Mouse (Mus musculus): ENCODE measurements at regions not wholly inside any gene's neighbourhood (a gene's known extent, or its start where the extent isn't known, plus 50 kb on each side); places are given as distances from the start of the nearest gene placed in this dataset.

DNA sequence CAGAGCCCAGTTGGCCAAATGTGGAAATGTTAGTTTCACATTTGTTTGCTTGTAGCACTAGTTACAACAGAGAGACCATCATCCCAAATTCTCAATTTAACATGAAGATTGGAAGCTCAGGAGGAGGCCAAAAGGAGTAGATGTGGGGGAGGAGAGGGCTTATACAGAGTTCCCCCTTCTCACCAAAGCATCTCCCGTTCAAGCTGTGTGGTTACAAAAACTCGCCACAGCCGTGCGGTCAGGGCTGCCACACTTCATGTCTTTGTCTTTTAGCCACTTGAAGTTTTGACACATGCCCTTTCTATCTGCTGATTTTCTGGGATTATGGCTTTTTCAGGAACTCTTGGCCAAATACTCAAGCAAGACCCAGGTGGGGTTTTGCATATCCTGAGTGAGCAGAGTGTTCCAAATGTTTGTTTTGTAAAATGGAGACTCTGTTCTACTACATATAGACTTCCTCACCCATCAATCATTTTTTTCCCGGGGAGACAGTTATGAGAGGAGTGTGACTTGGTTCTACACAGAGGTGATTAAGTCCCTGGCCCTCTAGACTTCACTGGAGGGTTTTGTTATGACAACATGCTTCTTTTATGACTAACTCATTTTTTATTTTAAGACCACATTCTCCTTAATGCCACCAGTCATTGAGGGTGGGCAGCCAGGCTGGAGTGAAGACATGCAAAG is 605.4 kb upstream of the Sall1 start:
- Histone ChIP-seq H3K27ac (ENCODE audit: low read length) (no peak overlapping the region), H3K4me1 (ENCODE audit: control insufficient read depth, low read depth, low read length) (no peaks in the 10 kb centered on the region), H3K9ac (ENCODE audit: low read depth, low read length) (no peak overlapping the region), H3K9me3 (replicated peaks; ENCODE audit: control insufficient read depth, low read length) (no peaks in the 10 kb centered on the region), H3K36me3 (ENCODE audit: control insufficient read depth, insufficient read depth) (no peaks in the 10 kb centered on the region), H3K4me3 (ENCODE audit: low read depth, low read length) (no peak overlapping the region), H3K27me3 (ENCODE audit: control insufficient read depth, insufficient read depth, low read depth, low read length) (no peaks in the 10 kb centered on the region), H3K4me2 (ENCODE audit: low read depth, low read length) (no peak overlapping the region)
- 8% methylated on average over 5 of the region's 5 CpGs for WGBS (ENCODE audit: insufficient replicate concordance)
- no peak for ATAC-seq (ENCODE audit: low read depth)

DNA sequence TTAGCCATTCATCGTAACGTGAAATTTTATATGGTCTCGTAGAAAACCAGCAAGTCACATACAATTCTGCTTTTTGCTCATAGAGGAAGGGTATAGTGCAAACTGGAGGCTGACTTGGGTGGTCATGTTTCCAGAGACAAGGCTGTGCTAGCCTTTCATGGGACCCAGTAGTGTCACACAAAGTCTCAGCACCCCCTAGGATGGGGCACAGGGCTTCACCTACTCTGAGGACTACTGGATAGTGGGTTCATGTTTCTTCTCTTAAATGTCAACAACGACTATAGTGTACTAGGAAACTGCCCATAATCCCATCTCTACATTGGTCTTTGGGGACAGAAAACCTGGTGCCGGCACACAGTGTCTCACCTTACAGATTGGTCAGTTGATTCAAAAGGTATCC is 603.0 kb upstream of the Sall1 start:
- no peaks in the 10 kb centered on the region for H3K4me1 ChIP-seq (ENCODE audit: control insufficient read depth, low read depth, low read length)
- no peaks in the 10 kb centered on the region for H3K9me3 ChIP-seq (replicated peaks; ENCODE audit: control insufficient read depth, low read length)
- ATAC-seq (ENCODE audit: low read depth), result no peak
- no peaks in the 10 kb centered on the region for H3K36me3 ChIP-seq (ENCODE audit: control insufficient read depth, insufficient read depth)
- H3K4me3 ChIP-seq (ENCODE audit: low read depth, low read length), result no peak overlapping the region
- 66% methylated on average over 5 of the region's 5 CpGs for WGBS (ENCODE audit: insufficient replicate concordance)
- H3K27me3 ChIP-seq (ENCODE audit: control insufficient read depth, insufficient read depth, low read depth, low read length), result no peaks in the 10 kb centered on the region
- no peak overlapping the region for H3K4me2 ChIP-seq (ENCODE audit: low read depth, low read length)
- no peak overlapping the region for H3K9ac ChIP-seq (ENCODE audit: low read depth, low read length)
- no peak overlapping the region for H3K27ac ChIP-seq (ENCODE audit: low read length)

DNA sequence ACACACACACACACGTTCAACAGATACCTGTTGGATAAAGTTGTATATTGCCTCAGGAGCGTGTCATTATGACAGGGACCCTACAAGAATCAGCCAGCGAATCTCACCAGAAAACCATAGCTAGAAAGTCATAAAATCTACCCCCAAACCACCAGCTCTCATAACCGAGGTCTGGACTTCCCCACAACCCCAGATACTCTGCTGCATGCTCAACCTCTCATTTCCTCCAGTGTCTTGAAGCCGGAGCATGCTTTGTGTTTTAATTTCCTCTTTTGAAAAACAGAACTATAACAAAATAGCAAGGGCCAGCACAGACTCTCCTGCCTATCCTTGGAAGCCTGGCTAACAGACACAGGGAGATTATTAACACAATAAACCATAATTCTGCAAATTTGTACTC is 597.4 kb upstream of the Sall1 start:
- H3K27me3 ChIP-seq (ENCODE audit: control insufficient read depth, insufficient read depth, low read depth, low read length), result no peaks in the 10 kb centered on the region
- H3K9me3 ChIP-seq (replicated peaks; ENCODE audit: control insufficient read depth, low read length), result no peaks in the 10 kb centered on the region
- H3K27ac ChIP-seq (ENCODE audit: low read length), result no peak overlapping the region
- 19% methylated on average over 5 of the region's 5 CpGs for whole genome bisulfite sequencing (ENCODE audit: insufficient replicate concordance)
- no peaks in the 10 kb centered on the region for H3K36me3 ChIP-seq (ENCODE audit: control insufficient read depth, insufficient read depth)
- no peak overlapping the region for H3K4me2 ChIP-seq (ENCODE audit: low read depth, low read length)
- no peak overlapping the region for H3K9ac ChIP-seq (ENCODE audit: low read depth, low read length)
- no peaks in the 10 kb centered on the region for H3K4me1 ChIP-seq (ENCODE audit: control insufficient read depth, low read depth, low read length)
- ATAC-seq (ENCODE audit: low read depth), result no peak
- H3K4me3 ChIP-seq (ENCODE audit: low read depth, low read length), result no peak overlapping the region

DNA sequence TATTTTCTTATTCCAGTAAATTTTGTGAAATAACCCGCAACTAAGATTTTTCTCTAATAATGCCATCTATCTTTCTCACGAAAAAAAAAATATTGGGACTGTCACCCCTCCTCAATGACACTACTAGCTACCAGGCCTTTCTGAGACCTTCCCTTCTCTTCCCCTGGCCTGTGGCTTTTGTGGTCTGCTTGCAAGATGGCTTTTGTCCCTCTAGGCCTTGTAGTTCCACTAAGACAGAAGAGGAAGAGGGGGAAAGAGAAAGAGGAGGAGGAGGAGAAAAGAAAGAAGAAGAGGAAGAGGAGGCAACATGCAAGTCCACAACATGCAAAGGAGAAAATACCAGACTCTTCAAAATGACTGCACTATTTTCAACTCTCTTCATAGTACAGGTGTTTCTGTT is 590.9 kb upstream of the Sall1 start:
- Histone ChIP-seq H3K4me2 (ENCODE audit: low read depth, low read length) (no peak overlapping the region), H3K9me3 (replicated peaks; ENCODE audit: control insufficient read depth, low read length) (no peaks in the 10 kb centered on the region), H3K4me3 (ENCODE audit: low read depth, low read length) (no peak overlapping the region), H3K9ac (ENCODE audit: low read depth, low read length) (no peak overlapping the region), H3K36me3 (ENCODE audit: control insufficient read depth, insufficient read depth) (no peaks in the 10 kb centered on the region), H3K4me1 (ENCODE audit: control insufficient read depth, low read depth, low read length) (no peaks in the 10 kb centered on the region), H3K27ac (ENCODE audit: low read length) (no peak overlapping the region), H3K27me3 (ENCODE audit: control insufficient read depth, insufficient read depth, low read depth, low read length) (no peaks in the 10 kb centered on the region)
- WGBS (ENCODE audit: insufficient replicate concordance), result 51% methylated on average over 2 of the region's 2 CpGs
- ATAC-seq (ENCODE audit: low read depth), result no peak

DNA sequence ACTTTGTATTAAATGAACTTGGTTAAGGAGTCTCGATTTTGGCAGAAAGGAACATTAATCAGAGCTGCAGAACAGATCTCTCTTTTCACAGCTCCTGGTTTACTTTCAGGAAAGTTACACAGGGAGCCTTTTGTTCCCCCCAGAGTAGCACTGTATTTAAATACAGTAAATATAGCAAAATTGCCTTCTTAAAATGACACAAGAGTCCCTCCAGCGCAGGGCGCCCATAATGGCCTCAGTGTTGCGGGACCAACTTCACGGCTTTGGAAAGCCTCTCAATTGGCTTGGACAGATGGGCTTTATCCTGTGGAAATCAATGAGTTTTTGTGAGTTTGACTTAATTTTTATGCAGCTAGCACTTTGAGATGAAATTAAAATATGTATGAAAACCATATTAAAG is 588.3 kb upstream of the Sall1 start:
- WGBS (ENCODE audit: insufficient replicate concordance), result 80% methylated on average over 5 of the region's 5 CpGs
- no peak overlapping the region for H3K4me2 ChIP-seq (ENCODE audit: low read depth, low read length)
- no peak overlapping the region for H3K27ac ChIP-seq (ENCODE audit: low read length)
- no peaks in the 10 kb centered on the region for H3K27me3 ChIP-seq (ENCODE audit: control insufficient read depth, insufficient read depth, low read depth, low read length)
- no peak overlapping the region for H3K4me3 ChIP-seq (ENCODE audit: low read depth, low read length)
- ATAC-seq (ENCODE audit: low read depth), result no peak
- H3K9ac ChIP-seq (ENCODE audit: low read depth, low read length), result no peak overlapping the region
- no peaks in the 10 kb centered on the region for H3K36me3 ChIP-seq (ENCODE audit: control insufficient read depth, insufficient read depth)
- no peaks in the 10 kb centered on the region for H3K4me1 ChIP-seq (ENCODE audit: control insufficient read depth, low read depth, low read length)
- no peaks in the 10 kb centered on the region for H3K9me3 ChIP-seq (replicated peaks; ENCODE audit: control insufficient read depth, low read length)

DNA sequence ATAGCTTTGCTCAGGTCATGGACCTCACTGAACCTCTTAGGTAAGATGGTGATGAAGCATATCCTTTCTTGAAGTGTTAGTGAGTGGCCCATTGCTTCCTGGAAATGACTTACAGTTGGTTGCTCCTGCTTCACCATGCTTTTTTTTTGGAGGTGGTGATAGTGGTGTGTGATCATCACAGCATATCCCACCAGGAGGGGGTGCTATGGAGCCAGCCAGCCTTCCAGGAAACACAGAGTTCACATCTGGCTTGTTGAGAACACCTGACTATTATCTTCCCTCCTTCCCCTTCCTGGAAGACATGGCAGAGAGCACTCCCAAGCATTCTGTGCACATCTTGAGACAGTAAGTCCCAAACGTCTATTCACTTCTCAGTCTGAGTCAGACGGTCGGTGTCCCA is 586.6 kb upstream of the Sall1 start:
- H3K9ac ChIP-seq (ENCODE audit: low read depth, low read length), result no peak overlapping the region
- H3K4me1 ChIP-seq (ENCODE audit: control insufficient read depth, low read depth, low read length), result no peaks in the 10 kb centered on the region
- H3K27me3 ChIP-seq (ENCODE audit: control insufficient read depth, insufficient read depth, low read depth, low read length), result no peaks in the 10 kb centered on the region
- H3K9me3 ChIP-seq (replicated peaks; ENCODE audit: control insufficient read depth, low read length), result no peaks in the 10 kb centered on the region
- H3K4me3 ChIP-seq (ENCODE audit: low read depth, low read length), result no peak overlapping the region
- 63% methylated on average over 3 of the region's 3 CpGs for WGBS (ENCODE audit: insufficient replicate concordance)
- no peak for ATAC-seq (ENCODE audit: low read depth)
- H3K36me3 ChIP-seq (ENCODE audit: control insufficient read depth, insufficient read depth), result no peaks in the 10 kb centered on the region
- no peak overlapping the region for H3K4me2 ChIP-seq (ENCODE audit: low read depth, low read length)
- H3K27ac ChIP-seq (ENCODE audit: low read length), result no peak overlapping the region

DNA sequence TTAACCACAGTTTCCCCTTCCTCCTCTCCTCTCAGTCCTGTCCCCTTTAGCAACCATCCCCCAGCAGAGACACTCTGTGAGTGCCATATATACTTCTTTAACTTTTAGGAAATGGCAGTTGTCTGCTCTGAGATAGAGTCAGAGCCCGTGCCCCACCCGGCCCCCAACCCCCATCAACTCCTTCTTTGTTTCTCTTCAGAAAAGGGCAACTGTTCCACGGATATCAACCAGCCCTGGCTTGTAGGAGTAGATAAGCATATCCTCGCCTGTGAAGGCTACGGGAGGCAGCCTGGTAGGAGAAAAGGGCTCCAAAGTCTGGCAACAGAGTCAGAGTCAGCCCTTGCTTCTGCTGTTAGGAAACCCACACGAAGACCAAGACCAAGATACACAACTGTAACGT is 574.1 kb upstream of the Sall1 start:
- Histone ChIP-seq H3K27ac (ENCODE audit: low read length) (no peak overlapping the region), H3K4me3 (ENCODE audit: low read depth, low read length) (no peak overlapping the region), H3K36me3 (ENCODE audit: control insufficient read depth, insufficient read depth) (no peaks in the 10 kb centered on the region), H3K9ac (ENCODE audit: low read depth, low read length) (no peak overlapping the region), H3K4me2 (ENCODE audit: low read depth, low read length) (no peak overlapping the region), H3K27me3 (ENCODE audit: control insufficient read depth, insufficient read depth, low read depth, low read length) (no peaks in the 10 kb centered on the region), H3K4me1 (ENCODE audit: control insufficient read depth, low read depth, low read length) (no peaks in the 10 kb centered on the region), H3K9me3 (replicated peaks; ENCODE audit: control insufficient read depth, low read length) (no peaks in the 10 kb centered on the region)
- ATAC-seq (ENCODE audit: low read depth), result peak; percentile 24; the same call in 1 of the 2 replicates
- WGBS (ENCODE audit: insufficient replicate concordance), result 21% methylated on average over 7 of the region's 7 CpGs

DNA sequence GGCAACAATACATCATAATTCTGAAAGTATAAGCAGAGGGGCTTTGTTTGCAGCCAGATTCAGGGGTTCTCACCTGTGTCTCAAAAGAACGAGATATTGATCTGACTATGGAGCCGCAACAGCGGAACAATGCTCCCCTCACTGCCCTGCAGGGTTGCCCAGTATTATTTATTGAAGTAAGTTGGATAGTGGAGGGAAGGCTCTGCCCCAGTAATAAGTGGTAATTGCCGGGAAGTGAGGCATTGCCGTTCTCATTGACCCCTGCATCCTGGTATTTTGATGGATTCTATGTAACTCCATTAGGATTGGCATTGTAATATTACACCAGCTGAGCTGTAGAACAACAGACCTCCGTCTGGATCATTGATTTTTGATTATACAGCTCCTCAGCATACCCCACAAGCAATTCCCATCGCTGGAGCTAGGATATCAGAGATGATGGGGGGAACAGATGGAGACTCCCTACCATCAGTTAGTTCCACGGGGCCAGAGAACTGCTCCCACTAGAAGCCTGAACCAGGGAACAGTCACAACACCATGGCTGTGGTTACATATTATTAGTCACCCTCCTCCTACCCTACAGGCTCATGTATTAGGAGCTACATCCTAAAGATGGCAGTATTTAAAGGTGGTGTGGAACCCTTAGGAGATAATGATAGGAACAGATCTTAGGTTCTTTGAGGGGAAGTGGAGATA is 572.0 kb upstream of the Sall1 start:
- 64% methylated on average over 8 of the region's 8 CpGs for WGBS (ENCODE audit: insufficient replicate concordance)

DNA sequence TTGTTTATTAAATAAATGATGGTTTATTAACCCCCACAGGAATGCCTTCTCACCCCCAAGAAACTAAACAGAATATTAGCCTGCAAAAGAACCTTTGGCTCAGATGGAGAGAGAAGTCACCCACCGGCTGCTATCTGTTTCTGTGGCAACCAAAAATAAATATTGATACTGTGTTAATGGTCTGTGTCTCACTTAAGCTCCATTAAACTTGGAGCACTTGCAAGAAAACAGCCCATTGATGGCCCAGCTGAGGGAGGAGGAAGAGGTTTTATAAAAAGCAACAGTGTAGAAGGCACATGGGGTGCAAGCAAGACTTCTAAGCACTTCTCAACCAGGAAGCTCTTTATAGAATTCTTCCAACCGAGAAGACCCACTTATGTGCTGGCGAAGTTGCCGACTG is 565.1 kb upstream of the Sall1 start:
- Histone ChIP-seq H3K36me3 (ENCODE audit: control insufficient read depth, insufficient read depth) (no peaks in the 10 kb centered on the region), H3K27ac (ENCODE audit: low read length) (no peak overlapping the region), H3K4me2 (ENCODE audit: low read depth, low read length) (no peak overlapping the region), H3K4me1 (ENCODE audit: control insufficient read depth, low read depth, low read length) (no peaks in the 10 kb centered on the region), H3K27me3 (ENCODE audit: control insufficient read depth, insufficient read depth, low read depth, low read length) (no peaks in the 10 kb centered on the region), H3K9ac (ENCODE audit: low read depth, low read length) (no peak overlapping the region), H3K9me3 (replicated peaks; ENCODE audit: control insufficient read depth, low read length) (no peaks in the 10 kb centered on the region), H3K4me3 (ENCODE audit: low read depth, low read length) (no peak overlapping the region)
- ATAC-seq (ENCODE audit: low read depth), result no peak
- WGBS (ENCODE audit: insufficient replicate concordance), result 52% methylated on average over 4 of the region's 4 CpGs

More for the DNA sequence above, 572.0 kb upstream of the Sall1 start:
- H3K36me3 ChIP-seq (ENCODE audit: control insufficient read depth, insufficient read depth), result no peaks in the 10 kb centered on the region
- H3K27me3 ChIP-seq (ENCODE audit: control insufficient read depth, insufficient read depth, low read depth, low read length), result no peaks in the 10 kb centered on the region
- no peak overlapping the region for H3K9ac ChIP-seq (ENCODE audit: low read depth, low read length)
- no peak for ATAC-seq (ENCODE audit: low read depth)
- H3K4me1 ChIP-seq (ENCODE audit: control insufficient read depth, low read depth, low read length), result no peaks in the 10 kb centered on the region
- H3K4me3 ChIP-seq (ENCODE audit: low read depth, low read length), result no peak overlapping the region
- no peak overlapping the region for H3K4me2 ChIP-seq (ENCODE audit: low read depth, low read length)
- H3K9me3 ChIP-seq (replicated peaks; ENCODE audit: control insufficient read depth, low read length), result no peaks in the 10 kb centered on the region
- no peak overlapping the region for H3K27ac ChIP-seq (ENCODE audit: low read length)
